Mouse (Mus musculus): ENCODE data around the gene Dhrs3. TPM values are rescaled to one million over a fixed set of nuclear protein-coding genes. Genes with fewer than 3 reads are reported as not detected.

Gene Dhrs3
- polyA plus RNA-seq, 1 experiment from 2014 or later, result 41.6 TPM

GRCm38 (mm10) chr4:144894487-144895210, 2.0 kb downstream of the Dhrs3 start:
- ATAC-seq, result peak; percentile 16; the same call in 1 of the 2 replicates
- Histone ChIP-seq H3K4me2 (ENCODE audit: low read length) (peak overlapping the region; percentile 95), H3K9ac (ENCODE audit: low read depth, low read length) (peak overlapping the region; percentile 55), H3K4me3 (ENCODE audit: low read depth, low read length) (peak overlapping the region; percentile 49), H3K4me1 (ENCODE audit: control insufficient read depth, insufficient read depth, low read length) (peaks cover 18% of the 10 kb centered on the region), H3K9me3 (replicated peaks; ENCODE audit: control insufficient read depth, low read length, poor library complexity, severe bottlenecking) (no peaks in the 10 kb centered on the region), H3K36me3 (ENCODE audit: control insufficient read depth, insufficient read depth, low read length) (no peaks in the 10 kb centered on the region), H3K27me3 (ENCODE audit: control insufficient read depth, insufficient read depth, low read depth, low read length) (peaks cover 16% of the 10 kb centered on the region), H3K27ac (ENCODE audit: low read length) (peak overlapping the region; percentile 57; the same call in 1 of the 2 replicates)
- WGBS, result 4% methylated on average over 11 of the region's 11 CpGs

GRCm38 (mm10) chr4:144895211-144895590, 2.6 kb downstream of the Dhrs3 start:
- peaks cover 18% of the 10 kb centered on the region for H3K4me1 ChIP-seq (ENCODE audit: control insufficient read depth, insufficient read depth, low read length)
- ATAC-seq, result no peak
- peaks cover 16% of the 10 kb centered on the region for H3K27me3 ChIP-seq (ENCODE audit: control insufficient read depth, insufficient read depth, low read depth, low read length)
- H3K36me3 ChIP-seq (ENCODE audit: control insufficient read depth, insufficient read depth, low read length), result no peaks in the 10 kb centered on the region
- 43% methylated on average over 2 of the region's 2 CpGs for WGBS
- H3K9ac ChIP-seq (ENCODE audit: low read depth, low read length), result no peak overlapping the region
- H3K9me3 ChIP-seq (replicated peaks; ENCODE audit: control insufficient read depth, low read length, poor library complexity, severe bottlenecking), result no peaks in the 10 kb centered on the region
- no peak overlapping the region for H3K27ac ChIP-seq (ENCODE audit: low read length)
- H3K4me3 ChIP-seq (ENCODE audit: low read depth, low read length), result no peak overlapping the region
- H3K4me2 ChIP-seq (ENCODE audit: low read length), result peak overlapping the region; percentile 95

GRCm38 (mm10) chr4:144896321-144896720, 3.7 kb downstream of the Dhrs3 start:
- WGBS, result 55% methylated on average over 3 of the region's 3 CpGs
- Histone ChIP-seq H3K4me3 (ENCODE audit: low read depth, low read length) (no peak overlapping the region), H3K27me3 (ENCODE audit: control insufficient read depth, insufficient read depth, low read depth, low read length) (peaks cover 16% of the 10 kb centered on the region), H3K4me1 (ENCODE audit: control insufficient read depth, insufficient read depth, low read length) (peaks cover 18% of the 10 kb centered on the region), H3K9ac (ENCODE audit: low read depth, low read length) (no peak overlapping the region), H3K4me2 (ENCODE audit: low read length) (no peak overlapping the region; the same call in 1 of the 2 replicates), H3K9me3 (replicated peaks; ENCODE audit: control insufficient read depth, low read length, poor library complexity, severe bottlenecking) (no peaks in the 10 kb centered on the region), H3K27ac (ENCODE audit: low read length) (no peak overlapping the region), H3K36me3 (ENCODE audit: control insufficient read depth, insufficient read depth, low read length) (no peaks in the 10 kb centered on the region)
- no peak for ATAC-seq

GRCm38 (mm10) chr4:144898036-144898649, 5.5 kb downstream of the Dhrs3 start:
- no peaks in the 10 kb centered on the region for H3K36me3 ChIP-seq (ENCODE audit: control insufficient read depth, insufficient read depth, low read length)
- H3K4me2 ChIP-seq (ENCODE audit: low read length), result no peak overlapping the region
- peaks cover 16% of the 10 kb centered on the region for H3K4me1 ChIP-seq (ENCODE audit: control insufficient read depth, insufficient read depth, low read length)
- H3K9me3 ChIP-seq (replicated peaks; ENCODE audit: control insufficient read depth, low read length, poor library complexity, severe bottlenecking), result no peaks in the 10 kb centered on the region
- H3K9ac ChIP-seq (ENCODE audit: low read depth, low read length), result no peak overlapping the region
- H3K27ac ChIP-seq (ENCODE audit: low read length), result no peak overlapping the region
- no peak overlapping the region for H3K4me3 ChIP-seq (ENCODE audit: low read depth, low read length)
- H3K27me3 ChIP-seq (ENCODE audit: control insufficient read depth, insufficient read depth, low read depth, low read length), result peaks cover 16% of the 10 kb centered on the region
- no peak for ATAC-seq
- 88% methylated on average over 6 of the region's 6 CpGs for WGBS

GRCm38 (mm10) chr4:144898737-144899136, 6.1 kb downstream of the Dhrs3 start:
- no peaks in the 10 kb centered on the region for H3K9me3 ChIP-seq (replicated peaks; ENCODE audit: control insufficient read depth, low read length, poor library complexity, severe bottlenecking)
- no peak for ATAC-seq
- no peak overlapping the region for H3K4me2 ChIP-seq (ENCODE audit: low read length)
- no peak overlapping the region for H3K4me3 ChIP-seq (ENCODE audit: low read depth, low read length)
- WGBS, result 100% methylated on average over 2 of the region's 2 CpGs
- H3K27ac ChIP-seq (ENCODE audit: low read length), result no peak overlapping the region
- no peaks in the 10 kb centered on the region for H3K36me3 ChIP-seq (ENCODE audit: control insufficient read depth, insufficient read depth, low read length)
- H3K9ac ChIP-seq (ENCODE audit: low read depth, low read length), result no peak overlapping the region
- H3K27me3 ChIP-seq (ENCODE audit: control insufficient read depth, insufficient read depth, low read depth, low read length), result peaks cover 16% of the 10 kb centered on the region
- H3K4me1 ChIP-seq (ENCODE audit: control insufficient read depth, insufficient read depth, low read length), result peaks cover 10% of the 10 kb centered on the region

GRCm38 (mm10) chr4:144901561-144902111, 9.0 kb downstream of the Dhrs3 start:
- no peak overlapping the region for H3K27ac ChIP-seq (ENCODE audit: low read length)
- no peaks in the 10 kb centered on the region for H3K4me1 ChIP-seq (ENCODE audit: control insufficient read depth, insufficient read depth, low read length)
- WGBS, result 82% methylated on average over 5 of the region's 5 CpGs
- H3K27me3 ChIP-seq (ENCODE audit: control insufficient read depth, insufficient read depth, low read depth, low read length), result no peaks in the 10 kb centered on the region
- no peak overlapping the region for H3K4me3 ChIP-seq (ENCODE audit: low read depth, low read length)
- H3K36me3 ChIP-seq (ENCODE audit: control insufficient read depth, insufficient read depth, low read length), result no peaks in the 10 kb centered on the region
- no peak overlapping the region for H3K4me2 ChIP-seq (ENCODE audit: low read length)
- no peak for ATAC-seq
- no peak overlapping the region for H3K9ac ChIP-seq (ENCODE audit: low read depth, low read length)
- H3K9me3 ChIP-seq (replicated peaks; ENCODE audit: control insufficient read depth, low read length, poor library complexity, severe bottlenecking), result no peaks in the 10 kb centered on the region

GRCm38 (mm10) chr4:144903088-144903487, 10.5 kb downstream of the Dhrs3 start:
- no peak overlapping the region for H3K9ac ChIP-seq (ENCODE audit: low read depth, low read length)
- 90% methylated on average over 1 of the region's 1 CpGs for WGBS
- H3K4me3 ChIP-seq (ENCODE audit: low read depth, low read length), result no peak overlapping the region
- H3K4me1 ChIP-seq (ENCODE audit: control insufficient read depth, insufficient read depth, low read length), result no peaks in the 10 kb centered on the region
- ATAC-seq, result no peak
- H3K4me2 ChIP-seq (ENCODE audit: low read length), result no peak overlapping the region
- no peak overlapping the region for H3K27ac ChIP-seq (ENCODE audit: low read length)
- H3K9me3 ChIP-seq (replicated peaks; ENCODE audit: control insufficient read depth, low read length, poor library complexity, severe bottlenecking), result no peaks in the 10 kb centered on the region
- no peaks in the 10 kb centered on the region for H3K36me3 ChIP-seq (ENCODE audit: control insufficient read depth, insufficient read depth, low read length)
- H3K27me3 ChIP-seq (ENCODE audit: control insufficient read depth, insufficient read depth, low read depth, low read length), result no peaks in the 10 kb centered on the region

GRCm38 (mm10) chr4:144903932-144904331, 11.3 kb downstream of the Dhrs3 start:
- Histone ChIP-seq H3K9me3 (replicated peaks; ENCODE audit: control insufficient read depth, low read length, poor library complexity, severe bottlenecking) (no peaks in the 10 kb centered on the region), H3K27me3 (ENCODE audit: control insufficient read depth, insufficient read depth, low read depth, low read length) (no peaks in the 10 kb centered on the region), H3K27ac (ENCODE audit: low read length) (no peak overlapping the region), H3K4me1 (ENCODE audit: control insufficient read depth, insufficient read depth, low read length) (no peaks in the 10 kb centered on the region), H3K4me2 (ENCODE audit: low read length) (no peak overlapping the region), H3K36me3 (ENCODE audit: control insufficient read depth, insufficient read depth, low read length) (no peaks in the 10 kb centered on the region), H3K4me3 (ENCODE audit: low read depth, low read length) (no peak overlapping the region), H3K9ac (ENCODE audit: low read depth, low read length) (no peak overlapping the region)
- 87% methylated on average over 3 of the region's 3 CpGs for WGBS
- ATAC-seq, result no peak

GRCm38 (mm10) chr4:144905128-144905527, 12.5 kb downstream of the Dhrs3 start:
- no peak overlapping the region for H3K4me2 ChIP-seq (ENCODE audit: low read length)
- no peak for ATAC-seq
- WGBS, result 80% methylated on average over 5 of the region's 5 CpGs

More at GRCm38 (mm10) chr4:144905128-144905527, 12.5 kb downstream of the Dhrs3 start:
- H3K27me3 ChIP-seq (ENCODE audit: control insufficient read depth, insufficient read depth, low read depth, low read length), result no peaks in the 10 kb centered on the region
- no peaks in the 10 kb centered on the region for H3K9me3 ChIP-seq (replicated peaks; ENCODE audit: control insufficient read depth, low read length, poor library complexity, severe bottlenecking)
- no peak overlapping the region for H3K9ac ChIP-seq (ENCODE audit: low read depth, low read length)
- no peaks in the 10 kb centered on the region for H3K4me1 ChIP-seq (ENCODE audit: control insufficient read depth, insufficient read depth, low read length)
- no peak overlapping the region for H3K27ac ChIP-seq (ENCODE audit: low read length)
- H3K4me3 ChIP-seq (ENCODE audit: low read depth, low read length), result no peak overlapping the region
- no peaks in the 10 kb centered on the region for H3K36me3 ChIP-seq (ENCODE audit: control insufficient read depth, insufficient read depth, low read length)
